Mouse (Mus musculus): ENCODE measurements around the gene Rps6ka5.

Rps6ka5 gene

DNA sequence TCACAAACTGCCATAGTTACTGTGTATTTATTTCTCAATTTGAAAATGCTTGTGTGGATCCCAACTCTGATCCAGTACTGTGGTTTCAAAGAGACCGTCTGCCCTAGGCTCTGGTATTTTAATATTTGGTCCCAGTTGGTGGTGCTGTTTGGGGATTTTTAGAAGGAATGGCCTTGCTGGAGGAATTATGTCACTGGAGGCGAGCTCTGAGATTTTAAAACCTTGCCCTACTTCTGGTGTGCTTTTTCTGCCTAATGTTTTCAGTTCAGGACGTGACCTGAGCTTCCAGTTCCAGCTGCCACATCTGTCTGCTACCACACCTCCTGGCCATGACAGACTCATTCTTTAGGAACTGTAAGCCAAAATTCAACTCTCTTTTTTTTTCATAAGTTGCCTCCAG is 121.2 kb downstream of the Rps6ka5 start:
- DNase-seq (ENCODE audit: low read depth, low spot score): no peak

DNA sequence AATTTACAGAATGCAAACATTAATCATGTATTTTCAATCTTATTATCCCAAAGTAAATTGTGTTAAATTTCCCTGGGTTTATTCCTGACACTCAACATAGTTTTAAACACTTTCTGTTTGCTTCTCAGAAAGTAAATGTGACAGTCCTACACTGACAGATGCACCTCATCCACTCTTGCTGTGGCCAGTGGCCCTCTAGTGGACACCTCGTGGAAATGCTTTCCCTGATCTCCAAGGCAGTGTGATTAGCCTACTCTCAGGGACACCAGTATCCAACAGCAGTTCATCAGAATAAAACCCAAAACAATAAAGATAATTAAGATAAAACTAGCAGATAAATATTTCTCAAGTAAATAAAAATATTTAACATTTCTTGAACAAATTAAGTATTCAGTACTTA is 122.2 kb downstream of the Rps6ka5 start:
- peak; percentile 16 for DNase-seq (ENCODE audit: low read depth, low spot score)

DNA sequence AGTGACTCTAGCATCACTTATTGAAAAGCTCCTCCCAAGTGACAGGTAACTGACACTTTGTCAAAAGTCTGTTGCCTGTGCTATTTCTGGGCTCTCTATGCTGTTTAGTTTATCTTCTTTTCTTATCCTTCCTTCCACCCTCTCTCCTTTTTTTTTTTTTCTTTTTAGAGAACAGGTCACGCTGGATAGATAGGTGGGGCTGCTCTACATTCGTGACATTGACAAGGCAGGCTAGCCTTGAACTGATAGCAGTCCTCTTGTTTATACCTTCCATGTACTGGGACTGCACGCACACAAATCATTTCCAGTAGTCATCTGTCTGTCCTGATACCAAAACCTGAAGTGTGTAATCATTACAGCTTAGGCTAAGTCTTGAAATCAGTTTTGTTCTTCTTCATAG is 132.1 kb downstream of the Rps6ka5 start:
- no peak for DNase-seq (ENCODE audit: low read depth, low spot score)

DNA sequence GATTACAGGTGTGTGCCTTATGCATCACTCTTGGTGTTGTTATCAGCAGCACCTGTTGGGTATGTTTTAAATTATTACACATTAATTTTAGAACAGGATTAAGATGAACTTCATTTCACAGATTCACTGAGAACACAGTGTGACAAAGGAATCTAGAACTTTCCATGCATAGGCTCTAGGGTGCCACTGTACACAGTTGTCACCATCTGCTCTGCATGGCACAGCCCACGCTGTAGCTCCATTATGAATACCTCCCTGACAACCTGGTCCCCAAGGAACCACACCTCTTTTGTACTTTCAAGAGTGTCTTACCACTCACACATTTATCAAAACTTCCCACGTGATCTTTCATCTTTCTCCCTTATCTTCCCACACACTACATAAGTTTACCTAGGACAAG is 140.2 kb downstream of the Rps6ka5 start:
- DNase-seq (ENCODE audit: low read depth, low spot score): no peak

DNA sequence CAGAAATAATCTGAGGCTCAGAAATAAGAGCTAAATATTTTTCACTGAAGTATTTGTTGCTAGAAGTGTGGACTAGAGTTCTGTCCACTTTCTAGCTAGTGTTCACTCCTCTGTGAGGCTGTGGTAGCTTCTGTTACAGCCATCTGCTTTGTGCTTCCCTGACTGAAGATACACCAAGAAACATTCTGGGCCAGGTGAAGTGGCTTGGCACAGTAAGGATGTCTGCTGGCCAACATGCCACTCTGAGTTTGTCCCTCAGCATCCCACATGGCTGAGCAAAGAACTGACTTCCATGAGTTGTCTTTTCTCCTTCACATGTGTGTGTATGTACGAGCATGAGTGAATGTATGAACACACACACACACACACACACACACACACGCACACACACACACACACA is 147.6 kb downstream of the Rps6ka5 start:
- DNase-seq (ENCODE audit: low read depth, low spot score): no peak

DNA sequence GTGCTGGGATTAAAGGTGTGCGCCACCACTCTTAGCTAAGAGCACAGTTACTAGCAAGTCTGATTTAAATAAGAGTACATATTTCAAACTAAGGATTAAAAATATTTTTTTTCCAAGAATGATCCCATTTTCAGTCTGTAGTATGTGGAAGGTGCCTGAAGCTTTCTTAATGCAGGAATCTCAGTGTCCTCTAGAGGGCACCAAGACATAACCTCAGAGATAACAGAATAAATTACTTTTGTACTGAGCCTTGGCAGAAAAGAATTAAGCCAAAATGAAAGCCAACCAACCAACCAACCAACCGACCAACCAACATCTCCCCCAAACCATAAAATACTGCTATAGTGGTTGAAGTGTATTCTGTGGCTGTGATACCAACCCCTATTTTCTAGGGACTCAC is 148.5 kb downstream of the Rps6ka5 start:
- DNase-seq (ENCODE audit: low read depth, low spot score): peak; percentile 27

DNA sequence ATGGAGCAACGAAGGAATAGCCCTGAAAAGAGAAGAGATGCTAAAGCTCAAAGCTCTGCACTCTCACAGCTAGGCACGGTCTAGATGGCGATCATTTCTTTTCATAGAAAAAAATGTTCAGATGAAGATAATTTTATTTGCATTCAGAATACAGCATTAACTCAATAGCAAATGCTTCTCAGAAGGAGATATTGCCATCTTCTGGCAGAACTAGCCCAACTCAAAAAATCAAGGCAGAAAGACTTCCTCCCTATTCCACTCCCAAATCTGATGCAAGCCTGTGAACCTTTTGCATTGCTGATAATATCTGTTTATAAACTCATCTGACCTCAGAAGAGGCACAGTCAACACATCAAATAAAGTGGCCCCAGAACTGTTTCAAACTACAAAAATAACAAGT is 151.0 kb downstream of the Rps6ka5 start:
- no peak for DNase-seq (ENCODE audit: low read depth, low spot score)

DNA sequence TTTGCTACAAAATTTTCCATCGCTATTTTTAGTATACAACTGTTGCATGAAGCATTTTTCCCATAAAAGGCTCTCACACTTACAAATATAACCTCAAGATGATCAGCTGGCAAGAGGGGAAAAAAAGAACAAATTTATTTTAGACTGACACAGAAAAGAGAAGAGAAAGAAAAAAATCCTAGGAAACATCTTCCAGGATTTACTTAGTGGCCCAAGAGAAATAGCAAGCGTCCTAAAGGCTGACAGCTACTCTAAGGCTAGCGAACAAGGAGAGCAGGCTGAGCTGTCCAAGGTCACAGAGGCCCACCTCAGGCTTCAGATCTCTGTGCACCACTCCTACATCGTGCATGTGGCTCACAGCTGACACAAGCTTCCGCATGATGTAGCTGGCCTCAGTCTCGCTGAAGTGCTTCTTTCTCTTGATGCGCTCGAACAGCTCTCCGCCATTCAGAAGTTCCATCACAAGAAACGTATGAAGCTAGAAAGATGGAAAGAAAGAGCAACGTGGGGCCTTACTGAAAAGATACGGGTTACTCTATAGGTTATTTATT is 156.2 kb downstream of the Rps6ka5 start:
- no peak for DNase-seq (ENCODE audit: low read depth, low spot score)

DNA sequence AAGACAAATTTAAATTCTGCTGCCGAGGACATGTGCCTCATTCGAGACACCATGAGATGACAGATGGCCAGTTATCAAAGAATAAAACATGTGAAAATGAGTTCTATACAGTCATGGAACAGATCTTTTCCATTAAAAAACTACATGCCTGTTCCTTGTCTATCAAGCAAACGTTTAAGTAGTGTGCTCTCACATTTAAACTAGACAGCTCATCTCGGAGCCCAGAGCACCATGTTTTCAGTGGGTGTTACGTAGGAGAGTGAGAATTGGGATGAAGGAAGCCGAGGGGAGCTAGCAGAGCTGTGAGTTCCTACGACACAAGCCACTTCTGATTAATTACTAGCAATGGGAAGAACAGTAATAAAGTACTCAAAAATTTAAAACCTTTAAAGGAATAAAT is 158.0 kb downstream of the Rps6ka5 start:
- no peak for DNase-seq (ENCODE audit: low read depth, low spot score)

DNA sequence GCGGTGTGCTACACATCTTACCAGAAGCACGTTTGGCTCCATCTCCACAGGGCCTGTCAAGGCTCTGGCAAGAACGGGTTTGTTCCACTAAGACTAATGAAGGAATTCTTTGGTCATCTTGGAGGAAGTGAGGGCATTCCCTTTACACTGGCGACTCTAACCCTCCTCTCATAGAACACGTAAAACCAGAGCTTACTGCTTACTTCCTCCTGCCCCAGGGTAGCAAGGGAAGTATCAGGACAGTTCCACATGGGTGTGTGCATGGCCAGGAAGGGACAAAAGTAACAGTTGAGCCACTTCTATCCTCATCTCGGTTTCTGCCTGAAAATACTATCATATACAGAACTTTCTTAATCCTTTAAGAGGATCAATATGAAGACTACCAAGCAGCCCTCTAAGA is 158.7 kb downstream of the Rps6ka5 start:
- DNase-seq (ENCODE audit: low read depth, low spot score): no peak

DNA sequence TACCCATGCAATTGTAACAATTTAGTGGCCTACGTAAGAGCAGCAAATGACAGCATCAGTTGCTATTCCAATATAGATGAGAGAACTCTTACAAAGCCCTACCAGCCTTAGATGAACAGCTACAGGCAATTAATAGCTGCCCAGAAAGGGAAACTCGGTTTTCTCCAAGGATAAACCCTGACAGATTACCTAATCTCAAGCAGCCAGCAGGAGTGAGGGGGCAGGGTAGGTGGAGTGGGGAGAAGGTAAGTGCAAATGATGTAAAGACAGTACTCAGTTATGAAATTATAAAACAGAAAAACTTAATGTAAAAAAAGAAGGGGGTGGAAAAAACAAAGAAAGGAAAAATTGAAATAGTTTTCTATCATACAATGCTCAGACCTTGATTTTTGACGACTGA is 159.2 kb downstream of the Rps6ka5 start:
- DNase-seq (ENCODE audit: low read depth, low spot score): no peak

DNA sequence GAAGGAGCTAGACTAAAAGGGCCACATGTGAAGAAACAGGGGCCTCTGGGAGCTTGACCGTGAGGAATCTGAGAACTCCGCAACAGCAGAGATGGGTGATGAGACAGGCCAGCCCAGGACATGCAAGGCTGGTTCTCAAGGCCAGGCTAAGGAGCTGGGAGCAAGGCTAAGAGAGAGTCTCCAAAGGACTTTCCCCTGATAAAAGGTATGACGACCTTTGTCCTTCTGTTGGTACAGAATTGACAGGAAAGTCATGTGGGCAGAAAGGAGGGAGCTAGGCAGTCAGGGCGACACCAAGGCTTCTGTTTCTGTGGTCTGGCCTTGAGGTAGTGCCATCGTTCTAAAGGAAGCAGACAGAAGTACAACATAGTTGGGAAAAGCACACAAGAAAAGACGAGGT is 173.1 kb downstream of the Rps6ka5 start:
- DNase-seq (ENCODE audit: low read depth, low spot score): no peak

DNA sequence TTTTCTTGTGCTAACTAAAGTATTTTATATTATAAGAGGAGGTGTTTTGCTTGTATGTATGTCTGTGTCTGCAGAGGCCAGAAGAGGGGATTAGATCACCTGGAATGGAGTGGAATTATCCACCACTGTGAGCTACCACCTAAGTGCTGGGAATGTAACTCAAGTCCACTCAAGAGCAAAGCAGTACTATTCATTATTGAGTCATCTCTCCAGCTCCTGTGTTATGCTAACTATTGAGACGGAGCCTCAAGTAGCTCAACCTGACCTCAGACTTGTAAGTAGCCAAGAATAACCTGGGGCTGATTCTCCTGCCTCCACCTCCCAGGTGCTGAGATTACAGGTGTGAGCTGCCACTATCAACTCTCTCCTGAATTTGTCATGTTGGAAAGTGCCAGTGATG is 174.8 kb downstream of the Rps6ka5 start:
- DNase-seq (ENCODE audit: low read depth, low spot score): no peak

DNA sequence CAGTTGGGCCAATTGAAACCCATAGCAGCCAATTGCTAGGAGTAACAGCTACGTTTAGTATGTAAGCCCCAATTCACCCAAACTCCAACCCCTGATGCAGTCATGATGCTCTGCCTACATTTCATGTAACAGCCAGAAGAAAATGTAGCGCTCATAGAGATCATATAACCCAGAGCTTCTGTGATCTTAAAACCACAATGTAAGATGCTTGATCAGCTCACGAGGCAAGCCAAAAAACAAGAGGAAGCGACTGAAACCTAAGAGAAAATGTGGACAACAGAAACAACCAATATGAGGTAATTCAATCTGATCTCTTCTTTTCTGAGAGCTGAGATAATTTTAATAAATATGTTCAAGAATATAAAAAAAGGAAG is 182.6 kb downstream of the Rps6ka5 start:
- no peak for DNase-seq (ENCODE audit: low read depth, low spot score)

DNA sequence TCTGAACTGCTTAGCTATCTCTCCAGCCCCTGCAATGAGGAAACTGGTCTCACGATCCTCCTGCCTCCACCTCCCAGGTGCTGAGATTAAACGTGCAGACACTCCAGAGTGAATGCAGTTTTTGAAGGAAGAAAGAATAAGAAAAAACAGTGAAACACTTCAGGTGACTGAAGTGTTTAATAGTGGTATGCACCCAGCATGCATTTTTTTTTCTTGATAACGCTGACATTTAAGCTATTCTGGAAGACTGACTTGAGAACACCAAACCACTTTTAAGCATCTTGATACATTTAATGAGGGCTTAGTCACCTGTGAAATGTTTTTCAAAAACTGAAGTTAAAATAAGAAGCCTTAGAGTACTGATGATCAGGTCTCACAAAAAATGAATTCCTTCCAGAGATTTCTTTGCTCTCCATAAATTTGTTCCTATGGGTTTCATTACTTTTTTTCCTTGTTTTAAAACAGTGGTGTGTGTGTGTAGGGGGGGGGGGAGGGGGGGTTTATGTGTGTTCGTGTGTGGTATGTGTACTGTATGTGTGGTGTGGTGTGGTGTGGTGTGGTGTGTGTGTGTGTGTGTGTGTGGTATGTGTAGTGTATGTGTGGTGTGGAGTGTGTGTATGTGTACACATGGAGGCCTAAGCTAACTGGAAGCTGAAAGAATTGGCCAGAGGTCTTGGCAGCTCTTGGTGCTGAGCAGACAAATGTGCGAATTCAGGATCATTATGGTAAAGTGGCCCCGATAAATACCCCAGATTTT is 183.2 kb downstream of the Rps6ka5 start:
- no peak for DNase-seq (ENCODE audit: low read depth, low spot score)

DNA sequence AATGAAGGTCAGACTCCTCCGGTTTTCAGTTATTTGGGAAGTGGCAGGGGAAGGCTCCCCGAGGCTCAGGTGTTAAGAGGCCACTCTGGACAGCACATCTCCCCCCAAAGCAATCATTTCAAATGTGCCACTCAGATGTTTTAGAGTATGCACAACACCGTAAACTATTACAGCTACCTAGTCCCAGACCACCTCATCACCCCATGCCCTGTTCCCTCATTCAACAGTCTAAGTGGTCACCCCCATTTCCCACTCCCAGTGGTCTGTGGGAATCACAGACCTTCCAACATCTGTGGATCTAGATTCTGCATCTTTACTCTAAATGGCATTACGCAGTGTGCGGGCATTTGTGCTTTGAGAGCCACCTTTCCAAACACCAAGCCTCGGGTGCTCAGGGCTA is 184.3 kb downstream of the Rps6ka5 start:
- no peak for DNase-seq (ENCODE audit: low read depth, low spot score)

DNA sequence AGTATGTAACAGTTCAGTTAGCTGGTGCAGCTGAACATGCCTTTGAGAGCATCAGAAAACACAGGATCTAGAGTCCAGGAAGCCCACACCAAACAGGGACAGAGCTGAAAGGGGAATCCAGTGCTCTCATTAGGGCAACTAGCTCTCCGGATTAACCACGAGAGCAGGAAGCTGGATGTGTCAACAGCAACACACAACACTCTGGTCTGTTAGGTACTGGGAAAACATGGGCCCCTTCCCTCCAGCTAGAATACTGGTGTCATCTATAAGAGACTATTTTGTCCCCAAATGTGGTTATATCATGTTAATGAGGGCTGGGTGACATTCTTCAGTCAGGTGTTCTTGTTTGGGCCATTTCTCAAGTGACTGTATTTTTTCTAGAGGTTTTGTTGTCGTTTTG is 184.7 kb downstream of the Rps6ka5 start:
- no peak for DNase-seq (ENCODE audit: low read depth, low spot score)

DNA sequence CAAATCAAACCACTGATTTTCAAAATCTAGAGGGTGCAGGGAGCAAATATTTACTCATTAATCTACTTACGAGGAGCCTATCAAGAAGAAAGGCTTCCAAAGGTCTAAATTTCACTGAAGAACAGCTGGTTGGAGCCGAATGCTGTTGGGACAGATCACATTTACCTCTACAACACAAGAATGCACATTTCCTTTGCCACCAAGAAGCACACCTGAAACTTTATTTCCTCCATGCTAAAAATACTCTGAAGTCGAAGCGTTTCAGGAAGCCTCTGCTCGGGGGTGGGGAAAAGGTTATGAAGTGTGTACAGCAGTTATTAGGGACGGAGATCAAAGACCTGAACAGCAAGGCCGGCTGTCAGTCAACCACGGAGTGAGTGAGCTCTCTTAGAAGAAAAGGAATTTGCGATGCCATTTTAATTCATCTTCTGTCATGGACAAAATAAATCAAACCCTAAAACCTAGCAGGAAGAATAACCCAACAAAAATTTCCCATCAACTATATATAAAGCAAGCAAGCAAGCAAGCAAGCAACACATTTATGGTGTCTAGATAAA is 187.5 kb downstream of the Rps6ka5 start:
- no peak for DNase-seq (ENCODE audit: low read depth, low spot score)

DNA sequence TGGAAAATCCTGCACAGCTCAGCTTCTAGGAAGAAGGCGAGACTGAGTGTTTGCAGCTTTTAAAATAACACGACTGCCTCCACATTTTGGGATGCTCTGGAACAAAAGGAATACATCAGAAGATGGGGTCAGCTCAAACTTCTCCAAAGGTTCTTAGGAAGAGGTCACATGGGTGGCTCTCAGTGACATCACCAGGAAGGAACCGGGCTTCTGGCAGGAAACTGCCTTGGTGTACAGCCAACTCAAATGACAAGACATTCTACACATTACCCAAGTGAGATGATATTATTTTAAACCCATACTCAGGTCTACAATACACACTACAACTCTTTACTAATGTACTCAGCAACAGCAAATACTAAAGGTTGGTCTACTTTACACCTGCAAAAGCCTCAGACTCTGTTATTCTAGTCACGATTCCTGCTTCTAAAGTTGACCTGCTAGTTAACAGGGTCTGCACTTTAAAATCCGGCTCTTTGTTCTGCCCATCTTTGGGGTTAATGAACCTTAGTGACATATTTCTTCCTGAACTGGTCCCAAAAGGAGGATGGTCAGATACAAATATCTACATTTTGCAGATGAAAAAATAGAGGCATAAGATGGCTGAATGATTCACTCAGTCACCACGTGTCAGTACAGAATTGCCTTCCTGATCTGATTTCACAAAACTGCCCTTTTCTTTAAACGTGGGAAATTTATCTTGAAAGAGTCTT is 188.2 kb downstream of the Rps6ka5 start:
- no peak for DNase-seq (ENCODE audit: low read depth, low spot score)

DNA sequence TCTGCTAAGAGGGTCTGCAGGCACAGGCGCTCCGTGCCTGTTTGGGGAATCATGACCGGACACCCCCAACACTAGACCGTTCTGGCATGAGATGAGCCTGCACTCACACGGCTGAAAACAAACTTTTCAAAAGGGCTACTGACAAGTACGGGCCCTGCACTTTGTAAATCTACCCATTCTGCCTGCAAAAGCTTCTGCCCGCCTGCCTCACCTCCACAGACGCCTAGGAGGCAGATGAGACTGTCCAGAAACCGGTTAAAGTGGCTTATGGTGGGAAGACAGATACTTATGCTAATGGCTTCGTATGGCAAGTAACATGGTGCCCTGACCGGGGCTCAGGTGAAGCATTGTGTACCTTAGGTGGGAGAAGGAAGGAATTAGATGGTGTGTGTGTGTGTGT is 189.7 kb downstream of the Rps6ka5 start:
- no peak for DNase-seq (ENCODE audit: low read depth, low spot score)

DNA sequence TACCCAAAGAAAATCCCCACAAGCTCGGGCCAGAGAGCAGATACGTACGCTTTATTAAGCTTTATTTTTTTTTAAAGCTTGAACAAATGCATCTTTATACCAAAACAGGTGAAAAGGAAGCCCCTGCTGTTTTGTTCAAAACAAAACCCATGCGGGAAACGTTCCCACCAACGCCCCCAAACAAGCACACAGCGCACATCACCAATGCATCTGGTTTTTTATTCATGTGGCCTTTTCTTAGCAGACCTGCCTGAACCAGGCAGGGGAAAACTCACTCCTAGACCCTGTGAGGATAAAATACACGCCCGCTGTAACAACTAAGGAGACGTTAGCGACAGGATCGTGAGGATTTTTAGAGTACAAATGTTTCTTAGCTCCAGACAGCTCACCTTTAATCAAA is 191.8 kb downstream of the Rps6ka5 start:
- DNase-seq (ENCODE audit: low read depth, low spot score): no peak

DNA sequence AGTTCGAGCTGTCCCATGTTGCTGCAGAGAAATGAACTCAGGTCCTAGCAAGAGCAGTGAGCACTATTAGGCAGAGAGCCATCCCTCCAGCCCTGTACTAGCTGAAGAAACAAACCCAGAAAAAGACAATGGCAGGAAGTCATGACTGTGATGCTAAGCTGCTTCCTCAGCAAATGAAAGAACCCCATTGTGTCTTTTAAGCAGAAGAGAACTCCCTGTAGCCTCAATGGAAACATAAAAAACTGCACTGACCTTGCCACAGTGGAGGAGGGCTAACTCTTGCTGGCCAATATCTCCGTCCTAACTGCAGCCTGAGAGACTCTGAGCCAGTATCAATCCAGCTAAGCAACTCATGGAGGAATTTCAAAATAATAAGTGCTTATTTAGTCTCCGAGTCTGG is 192.8 kb downstream of the Rps6ka5 start:
- no peak for DNase-seq (ENCODE audit: low read depth, low spot score)

DNA sequence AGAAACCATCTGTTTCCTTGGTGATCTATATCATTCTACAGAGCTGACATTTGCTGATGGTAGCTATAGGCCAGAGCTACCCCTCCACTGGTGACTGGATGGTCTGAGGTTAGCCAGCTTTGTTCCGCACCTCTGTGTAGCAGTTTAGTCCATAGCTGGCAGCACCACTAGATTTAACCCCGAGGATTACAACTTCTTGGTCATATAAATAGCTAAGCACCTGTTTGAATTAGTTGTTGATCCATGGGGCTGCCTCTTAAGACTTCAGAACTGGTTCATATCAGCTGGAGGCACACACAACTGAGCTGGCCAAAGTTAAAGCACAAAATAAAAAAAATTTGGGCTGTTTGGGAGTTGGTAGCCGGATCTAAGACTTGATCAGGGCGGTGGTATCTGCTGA is 193.6 kb downstream of the Rps6ka5 start:
- no peak for DNase-seq (ENCODE audit: low read depth, low spot score)

Measured in forelimb bud, embryonic 11.5 days (tissue).